Mouse (Mus musculus): ENCODE results near the gene Mettl7a2. TPM values are rescaled to one million over a fixed set of nuclear protein-coding genes. Genes with fewer than 3 reads are reported as not detected.
"Not testable (repeated sequence)": the region's sequence is repeated elsewhere in the genome, so short reads cannot be mapped to it uniquely, and the experiment has no call there.

Mettl7a2 gene
- total and polyA plus RNA-seq, 2 experiments from 2014 or later = not detected

- no peak overlapping the region for H3K27ac ChIP-seq
- ATAC-seq (no peak), DNase-seq (ENCODE audit: low spot score) (no peak)
- no peaks in the 10 kb centered on the region for H3K36me3 ChIP-seq (ENCODE audit: insufficient read depth, low read length)
- H3K4me1 ChIP-seq (ENCODE audit: insufficient read depth, low read length) = no peaks in the 10 kb centered on the region
- H3K9me3 ChIP-seq (ENCODE audit: low read length) = no peaks in the 10 kb centered on the region
- H3K4me3 ChIP-seq (ENCODE audit: low read length) = no peak overlapping the region
- no peak for TF ChIP-seq CTCF (IDR thresholded peaks at IDR 0.05; ENCODE audit: low read depth)
- no peaks in the 10 kb centered on the region for H3K27me3 ChIP-seq (ENCODE audit: insufficient read depth, low read length)
- WGBS = 92% methylated on average over 5 of the region's 5 CpGs
- no peak overlapping the region for H3K9ac ChIP-seq (replicated peaks; ENCODE audit: low read length)
- no peak overlapping the region for H3K4me2 ChIP-seq (ENCODE audit: low read depth, low read length)
These were observed 2.9 kb downstream of the Mettl7a2 start for GRCm38 (mm10) chr15:100355876-100356275.

- H3K9ac ChIP-seq (replicated peaks; ENCODE audit: low read length) = no peak within 1 kb of the TSS
- H3K36me3 ChIP-seq (ENCODE audit: insufficient read depth, low read length) = no peaks in the 10 kb centered on the region
- ATAC-seq (no peak), DNase-seq (ENCODE audit: low spot score) (no peak)
- no peaks in the 10 kb centered on the region; the same call in 1 of the 2 replicates for H3K9me3 ChIP-seq (ENCODE audit: low read length)
- H3K27ac ChIP-seq = no peak within 1 kb of the TSS
- no peak within 1 kb of the TSS for H3K4me2 ChIP-seq (ENCODE audit: low read depth, low read length)
- TF ChIP-seq CTCF (IDR thresholded peaks at IDR 0.05; ENCODE audit: low read depth) = no peak
- no peaks in the 10 kb centered on the region for H3K4me1 ChIP-seq (ENCODE audit: insufficient read depth, low read length)
- H3K27me3 ChIP-seq (ENCODE audit: insufficient read depth, low read length) = no peaks in the 10 kb centered on the region
- no peak within 1 kb of the TSS for H3K4me3 ChIP-seq (ENCODE audit: low read length)
- 79% methylated on average over 7 of the region's 7 CpGs for WGBS
These were observed 11.2 kb downstream of the Mettl7a2 start, which contains the start of gene Higd1c for GRCm38 (mm10) chr15:100364242-100364641. TSS of gene Higd1c (plus strand) at chr15:100364542.

GRCm38 (mm10) chr15:100365967-100366366, 13.0 kb downstream of the Mettl7a2 start:
- WGBS = 50% methylated on average over 8 of the region's 9 CpGs
- H3K27ac ChIP-seq, ATAC-seq: not testable (repeated sequence)

GRCm38 (mm10) chr15:100367119-100367518, 14.1 kb downstream of the Mettl7a2 start:
- Histone ChIP-seq H3K4me3 (ENCODE audit: low read length) (no peak overlapping the region), H3K27me3 (ENCODE audit: insufficient read depth, low read length) (no peaks in the 10 kb centered on the region), H3K4me1 (ENCODE audit: insufficient read depth, low read length) (no peaks in the 10 kb centered on the region), H3K27ac (no peak overlapping the region), H3K9ac (replicated peaks; ENCODE audit: low read length) (no peak overlapping the region), H3K9me3 (ENCODE audit: low read length) (no peaks in the 10 kb centered on the region; the same call in 1 of the 2 replicates), H3K36me3 (ENCODE audit: insufficient read depth, low read length) (no peaks in the 10 kb centered on the region), H3K4me2 (ENCODE audit: low read depth, low read length) (no peak overlapping the region)
- no peak for TF ChIP-seq CTCF (IDR thresholded peaks at IDR 0.05; ENCODE audit: low read depth)
- no peak for DNase-seq (ENCODE audit: low spot score)
- ATAC-seq = no peak
- 74% methylated on average over 7 of the region's 7 CpGs for WGBS

More at GRCm38 (mm10) chr15:100365967-100366366, 13.0 kb downstream of the Mettl7a2 start:
- not testable (repeated sequence) for H3K4me1 ChIP-seq (ENCODE audit: insufficient read depth, low read length); H3K36me3 ChIP-seq (ENCODE audit: insufficient read depth, low read length); H3K4me2 ChIP-seq (ENCODE audit: low read depth, low read length); H3K9ac ChIP-seq (replicated peaks; ENCODE audit: low read length); DNase-seq (ENCODE audit: low spot score); H3K27me3 ChIP-seq (ENCODE audit: insufficient read depth, low read length); H3K4me3 ChIP-seq (ENCODE audit: low read length); H3K9me3 ChIP-seq (ENCODE audit: low read length)

- H3K27me3 ChIP-seq (ENCODE audit: insufficient read depth, low read length) = no peaks in the 10 kb centered on the region
- no peaks in the 10 kb centered on the region for H3K36me3 ChIP-seq (ENCODE audit: insufficient read depth, low read length)
- H3K4me1 ChIP-seq (ENCODE audit: insufficient read depth, low read length) = no peaks in the 10 kb centered on the region
- no peak overlapping the region for H3K9ac ChIP-seq (replicated peaks; ENCODE audit: low read length)
- DNase-seq (ENCODE audit: low spot score) = peak; percentile 89
- H3K27ac ChIP-seq = no peak overlapping the region
- H3K4me2 ChIP-seq (ENCODE audit: low read depth, low read length) = no peak overlapping the region
- 0 out of 2 replicates have a peak, but pooled peaks have one; percentile 35 for ATAC-seq
- H3K4me3 ChIP-seq (ENCODE audit: low read length) = no peak overlapping the region
- TF ChIP-seq CTCF (IDR thresholded peaks at IDR 0.05; ENCODE audit: low read depth) = peak; percentile 78
- H3K9me3 ChIP-seq (ENCODE audit: low read length) = no peaks in the 10 kb centered on the region
- WGBS = 40% methylated on average over 5 of the region's 5 CpGs
These were observed 22.1 kb downstream of the Mettl7a2 start for GRCm38 (mm10) chr15:100375066-100375465.

- H3K27me3 ChIP-seq (ENCODE audit: insufficient read depth, low read length); H3K9me3 ChIP-seq (ENCODE audit: low read length); H3K4me1 ChIP-seq (ENCODE audit: insufficient read depth, low read length); H3K27ac ChIP-seq; H3K9ac ChIP-seq (replicated peaks; ENCODE audit: low read length); H3K4me2 ChIP-seq (ENCODE audit: low read depth, low read length); DNase-seq (ENCODE audit: low spot score); H3K36me3 ChIP-seq (ENCODE audit: insufficient read depth, low read length); H3K4me3 ChIP-seq (ENCODE audit: low read length): not testable (repeated sequence)
- TF ChIP-seq CTCF (IDR thresholded peaks at IDR 0.05; ENCODE audit: low read depth) = peak; percentile 28; the same call in 1 of the 2 replicates
- ATAC-seq = peak; percentile 79
- 9% methylated on average over 3 of the region's 9 CpGs for WGBS
These were observed 25.0 kb downstream of the Mettl7a2 start for GRCm38 (mm10) chr15:100377847-100378505.

- Histone ChIP-seq H3K4me2 (ENCODE audit: low read depth, low read length) (no peak overlapping the region), H3K36me3 (ENCODE audit: insufficient read depth, low read length) (no peaks in the 10 kb centered on the region), H3K27me3 (ENCODE audit: insufficient read depth, low read length) (no peaks in the 10 kb centered on the region), H3K27ac (no peak overlapping the region), H3K9ac (replicated peaks; ENCODE audit: low read length) (no peak overlapping the region), H3K4me1 (ENCODE audit: insufficient read depth, low read length) (no peaks in the 10 kb centered on the region), H3K9me3 (ENCODE audit: low read length) (no peaks in the 10 kb centered on the region), H3K4me3 (ENCODE audit: low read length) (no peak overlapping the region)
- ATAC-seq (no peak), DNase-seq (ENCODE audit: low spot score) (no peak)
- no peak for TF ChIP-seq CTCF (IDR thresholded peaks at IDR 0.05; ENCODE audit: low read depth)
- WGBS = 88% methylated on average over 8 of the region's 8 CpGs
These were observed 26.7 kb downstream of the Mettl7a2 start for GRCm38 (mm10) chr15:100379658-100380057.
